Mouse (Mus musculus) heart, embryonic 14.5 days (tissue): ENCODE measurements around the gene Specc1. TPM values are rescaled to one million over a fixed set of nuclear protein-coding genes. Genes with fewer than 3 reads are reported as not detected.
A peak's percentile ranks its signal among the peaks of the same experiment; 100 is the strongest.

Source experiments
- ATAC-seq: fragments of 200-750 bp; cut with Nextera tagmentation; 2 replicates; pipeline ENCODE4 v1.8.0; 2017; ENCODE audit warnings: low read depth, moderate TSS enrichment; ENCODE audit not compliant: insufficient number of reproducible peaks, insufficient read depth, low FRiP score
- H3K27ac ChIP-seq, 2 experiments: fragments of 200-500 bp in 1 of 2; fragments of 300-500 bp in 1 of 2; sonication (generic) in 1 of 2; replicated peaks in 1 of 2; 2 replicates each; pipeline ENCODE4 v1.5.1; 2012 to 2014; ENCODE audit warnings: low read depth in 2 of 2, low read length in 2 of 2, control low read depth in 1 of 2, mild to moderate bottlenecking in 1 of 2, mixed read lengths in 1 of 2; ENCODE audit not compliant: control insufficient read depth in 1 of 2, insufficient read depth in 1 of 2
- H3K27me3 ChIP-seq: fragments of 300-500 bp; sonication (generic); 2 replicates; pipeline ENCODE4 v1.6.1; 2014; ENCODE audit warnings: mild to moderate bottlenecking, low read length, control low read depth; ENCODE audit not compliant: control insufficient read depth, insufficient read depth
- H3K36me3 ChIP-seq: fragments of 300-500 bp; sonication (generic); 2 replicates; pipeline ENCODE4 v1.6.1; 2014; ENCODE audit warnings: mild to moderate bottlenecking, control low read depth, low read length, mixed read lengths; ENCODE audit not compliant: control insufficient read depth, insufficient read depth
- H3K4me1 ChIP-seq, 2 experiments: fragments of 200-500 bp in 1 of 2; fragments of 300-500 bp in 1 of 2; sonication (generic) in 1 of 2; 2 replicates each; pipeline ENCODE4 v1.6.1; 2012 to 2014; ENCODE audit warnings: low read length in 2 of 2, control low read depth in 1 of 2, mixed read lengths in 1 of 2; ENCODE audit not compliant: control insufficient read depth in 2 of 2, insufficient read depth in 2 of 2
- H3K4me2 ChIP-seq: fragments of 300-500 bp; sonication (generic); 2 replicates; pipeline ENCODE4 v1.6.1; 2014; ENCODE audit warnings: mild to moderate bottlenecking, low read length
- H3K4me3 ChIP-seq, 2 experiments: fragments of 200-500 bp in 1 of 2; fragments of 300-500 bp in 1 of 2; sonication (generic) in 1 of 2; 2 replicates each; pipeline ENCODE4 v1.5.1; 2012 to 2014; ENCODE audit warnings: low read length in 2 of 2, mild to moderate bottlenecking in 2 of 2, control low read depth in 1 of 2, low read depth in 1 of 2, moderate library complexity in 1 of 2; ENCODE audit not compliant: control insufficient read depth in 1 of 2, insufficient read depth in 1 of 2
- H3K9ac ChIP-seq: fragments of 300-500 bp; sonication (generic); 2 replicates; pipeline ENCODE4 v1.6.1; 2014; ENCODE audit warnings: mild to moderate bottlenecking, low read length
- H3K9me3 ChIP-seq: fragments of 300-500 bp; sonication (generic); 2 replicates; pipeline ENCODE4 v1.6.1; 2016; ENCODE audit warnings: low read length, control low read depth; ENCODE audit not compliant: control insufficient read depth
- WGBS: fragments of 180-500 bp; shearing (Covaris S2); extraction: QIAGEN DNeasy Blood & Tissue Kit; methylation state at CpG from one replicate; pipeline ENCODE4 v1.1.7; 2014; 5-methylcytosine and 5-hydroxymethylcytosine counted together
- polyA plus RNA-seq: library from polyadenylated mRNA; unstranded; fragments of >200 nt; fragmentation: Nextera tagmentation; extraction: Ambion mirVana; gene quantifications from 2 replicates; pipeline ENCODE4 v1.2.1, GENCODE M21; 2014

Specc1 gene
- polyA plus RNA-seq, 1 experiment from 2014 or later: 12.1 TPM

- 86% methylated on average over 10 of the region's 10 CpGs for WGBS
- peaks cover 0 to 10% of the 10 kb centered on the region in 2 experiments; a peak in 2 of 4 replicates for H3K4me1 ChIP-seq
- H3K4me3 ChIP-seq: peak overlapping the region in 1 of 2 experiments; percentile 81; a peak in 1 of 4 replicates
- H3K4me2 ChIP-seq: peak overlapping the region; percentile 86
- no peaks in the 10 kb centered on the region for H3K27me3 ChIP-seq
- H3K9ac ChIP-seq: no peak overlapping the region
- H3K9me3 ChIP-seq: no peaks in the 10 kb centered on the region
- ATAC-seq: no peak
- no peak overlapping the region for H3K27ac ChIP-seq
- no peaks in the 10 kb centered on the region for H3K36me3 ChIP-seq
Measured at GRCm38 (mm10) chr11:62078371-62078770, 121.8 kb downstream of the Specc1 start.

DNA sequence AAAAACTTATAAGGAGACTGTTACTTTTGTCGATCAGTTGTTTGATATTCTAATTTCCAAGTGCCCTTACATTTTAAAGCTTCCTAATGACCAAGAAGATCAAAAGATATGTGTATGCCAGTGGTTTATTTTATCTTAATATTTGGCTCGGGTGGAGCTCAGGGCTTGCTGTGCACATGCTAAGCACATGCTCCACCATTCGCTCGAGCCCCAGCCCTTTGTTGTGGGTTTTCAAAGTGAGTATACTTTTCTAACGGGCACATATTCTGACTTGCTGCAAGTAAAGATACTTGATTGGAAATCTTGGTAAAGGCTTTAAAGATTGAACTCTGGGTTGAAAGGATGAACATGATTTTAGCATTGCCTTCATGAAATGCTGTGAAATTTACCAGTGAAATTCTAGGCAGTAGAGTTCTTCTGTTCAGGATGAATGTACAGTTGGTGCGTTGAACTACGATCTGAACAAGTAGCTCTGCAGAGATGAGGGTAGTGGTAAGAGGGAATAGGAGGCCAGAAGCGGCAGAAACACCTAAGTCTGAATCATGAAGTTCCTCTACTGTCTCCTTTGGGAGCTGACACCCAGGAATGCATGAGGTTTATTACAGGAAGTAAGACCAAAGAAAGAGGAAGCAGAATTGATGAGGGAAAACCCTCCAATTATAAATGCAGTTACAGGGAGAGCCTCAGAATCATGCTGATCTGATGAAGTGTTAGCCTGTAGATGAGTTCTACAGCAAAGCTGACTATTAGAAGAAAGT is 122.7 kb downstream of the Specc1 start:
- Histone ChIP-seq H3K27ac (no peak overlapping the region), H3K4me3 (no peak overlapping the region), H3K36me3 (no peaks in the 10 kb centered on the region), H3K4me2 (peak overlapping the region; percentile 21), H3K4me1 (peaks cover 0 to 10% of the 10 kb centered on the region in 2 experiments; a peak in 2 of 4 replicates), H3K9ac (no peak overlapping the region), H3K27me3 (no peaks in the 10 kb centered on the region), H3K9me3 (no peaks in the 10 kb centered on the region)
- 84% methylated on average over 8 of the region's 8 CpGs for WGBS
- no peak for ATAC-seq

GRCm38 (mm10) chr11:62080476-62080875 is 123.9 kb downstream of the Specc1 start:
- no peak for ATAC-seq
- Histone ChIP-seq H3K4me1 (peaks cover 0 to 10% of the 10 kb centered on the region in 2 experiments; a peak in 2 of 4 replicates), H3K4me3 (no peak overlapping the region), H3K27ac (no peak overlapping the region), H3K27me3 (no peaks in the 10 kb centered on the region), H3K36me3 (no peaks in the 10 kb centered on the region), H3K9ac (no peak overlapping the region), H3K4me2 (no peak overlapping the region), H3K9me3 (no peaks in the 10 kb centered on the region)
- WGBS: 77% methylated on average over 2 of the region's 2 CpGs

DNA sequence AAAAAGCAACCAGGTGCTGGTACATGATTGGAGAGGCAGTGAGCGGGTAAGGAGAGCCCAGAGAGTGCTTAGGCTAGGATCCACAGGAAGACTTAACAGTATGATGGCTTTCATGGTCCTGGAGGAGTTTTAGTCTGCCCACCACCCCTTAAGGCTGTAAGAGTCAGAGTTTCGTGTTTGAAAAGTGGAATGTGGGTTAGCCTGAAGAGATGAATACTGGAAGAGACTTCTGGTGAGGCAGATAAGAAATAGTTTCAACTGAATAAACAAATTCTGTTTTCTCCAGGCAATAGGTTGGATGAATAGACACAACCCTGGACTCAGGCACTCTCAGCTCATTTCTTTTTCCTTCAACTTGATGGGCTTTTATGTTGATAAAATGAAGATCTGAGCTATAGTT is 130.1 kb downstream of the Specc1 start:
- Histone ChIP-seq H3K4me3 (no peak overlapping the region), H3K27ac (peak overlapping the region; percentile 12 to 24; a peak in 3 of 4 replicates), H3K4me1 (peaks cover 0 to 11% of the 10 kb centered on the region in 2 experiments; a peak in 1 of 4 replicates), H3K36me3 (no peaks in the 10 kb centered on the region), H3K9ac (no peak overlapping the region), H3K27me3 (no peaks in the 10 kb centered on the region), H3K4me2 (no peak overlapping the region), H3K9me3 (no peaks in the 10 kb centered on the region)
- 68% methylated on average over 2 of the region's 2 CpGs for WGBS
- no peak for ATAC-seq

GRCm38 (mm10) chr11:62087051-62087450 is 130.5 kb downstream of the Specc1 start:
- Histone ChIP-seq H3K36me3 (no peaks in the 10 kb centered on the region), H3K4me2 (no peak overlapping the region), H3K27me3 (no peaks in the 10 kb centered on the region), H3K4me1 (peaks cover 0 to 11% of the 10 kb centered on the region in 2 experiments; a peak in 1 of 4 replicates), H3K9ac (no peak overlapping the region), H3K27ac (peak overlapping the region in 1 of 2 experiments; percentile 24; a peak in 1 of 4 replicates), H3K9me3 (no peaks in the 10 kb centered on the region), H3K4me3 (no peak overlapping the region)
- WGBS: 83% methylated on average over 1 of the region's 1 CpGs
- ATAC-seq: no peak

DNA sequence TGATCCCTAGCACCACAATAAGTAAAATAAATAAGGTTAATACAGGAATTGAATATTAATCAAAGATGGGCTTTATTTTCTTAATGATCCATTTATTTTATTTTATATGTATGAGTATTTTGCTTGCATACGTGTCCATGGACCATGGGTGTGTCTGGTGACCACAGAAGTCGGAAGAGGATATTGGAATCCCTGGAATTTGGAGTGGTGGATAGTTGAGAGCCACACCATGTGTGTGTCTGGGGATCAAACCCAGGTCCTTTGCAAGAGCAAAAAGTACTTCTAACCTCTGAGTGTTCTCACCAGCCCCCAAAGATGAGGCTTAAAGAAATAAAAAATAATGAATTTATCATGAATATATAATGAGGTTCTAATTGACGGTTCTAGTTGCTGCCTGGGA is 132.1 kb downstream of the Specc1 start:
- Histone ChIP-seq H3K4me1 (peaks cover 0 to 11% of the 10 kb centered on the region in 2 experiments; a peak in 1 of 4 replicates), H3K36me3 (no peaks in the 10 kb centered on the region), H3K4me3 (no peak overlapping the region), H3K9me3 (no peaks in the 10 kb centered on the region), H3K27ac (no peak overlapping the region), H3K9ac (no peak overlapping the region), H3K4me2 (no peak overlapping the region), H3K27me3 (no peaks in the 10 kb centered on the region)
- 61% methylated on average over 3 of the region's 3 CpGs for WGBS
- no peak for ATAC-seq

GRCm38 (mm10) chr11:62090321-62090720 is 133.8 kb downstream of the Specc1 start:
- Histone ChIP-seq H3K9me3 (no peaks in the 10 kb centered on the region), H3K27me3 (no peaks in the 10 kb centered on the region), H3K9ac (no peak overlapping the region), H3K4me1 (peaks cover 0 to 17% of the 10 kb centered on the region in 2 experiments; a peak in 2 of 4 replicates), H3K36me3 (no peaks in the 10 kb centered on the region), H3K4me2 (no peak overlapping the region), H3K27ac (no peak overlapping the region), H3K4me3 (no peak overlapping the region)
- no peak for ATAC-seq
- 80% methylated on average over 6 of the region's 6 CpGs for WGBS
